Mouse (Mus musculus): Measurements from ENCODE around the gene Cep170b.

The Cep170b gene

DNA sequence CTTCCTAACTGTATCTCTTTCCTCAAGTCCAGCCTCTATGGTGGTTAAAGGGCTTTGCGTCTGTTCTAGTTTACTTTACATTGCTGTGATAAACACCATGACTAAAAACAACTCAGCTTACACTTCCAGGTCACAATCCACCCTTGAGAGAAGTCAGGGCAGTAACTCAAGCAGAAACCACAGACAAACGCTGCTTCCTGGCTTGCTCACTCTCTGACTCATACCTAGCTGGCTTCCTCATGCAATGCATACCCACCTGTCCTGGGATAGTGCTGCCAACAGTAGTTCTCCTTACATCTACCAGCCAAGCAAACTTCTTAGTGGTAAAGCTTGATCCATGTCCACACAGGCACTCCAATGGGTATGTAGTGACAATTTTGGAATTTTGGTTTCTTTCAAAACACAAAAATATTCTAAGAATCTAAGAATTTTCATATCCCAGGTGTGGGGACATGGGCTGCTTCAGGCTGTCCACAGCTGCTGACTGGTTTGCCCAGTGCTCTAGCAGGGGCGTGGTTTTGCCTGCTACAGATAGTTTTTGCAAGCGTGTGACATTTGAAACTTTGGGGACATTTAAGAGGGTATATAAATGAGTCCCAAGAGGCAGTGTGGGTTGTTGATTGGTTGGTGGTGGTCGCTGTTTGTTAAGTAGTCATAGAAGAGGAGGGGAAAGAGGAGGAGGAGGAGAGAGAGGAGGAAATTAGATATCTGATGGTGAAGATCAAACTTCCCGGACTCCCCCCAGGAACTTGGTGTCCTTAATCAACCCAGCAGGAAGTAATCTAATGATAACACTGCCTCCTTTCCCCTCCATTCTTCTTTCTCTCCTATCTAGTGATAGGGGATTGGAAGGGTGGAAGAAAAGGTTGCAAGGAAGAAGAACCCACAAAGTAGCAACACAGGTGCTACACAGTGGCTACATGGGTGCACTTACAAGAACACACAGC, 17.6 kb upstream of the Cep170b start:
- no peak for DNase-seq (ENCODE audit: low read depth)

DNA sequence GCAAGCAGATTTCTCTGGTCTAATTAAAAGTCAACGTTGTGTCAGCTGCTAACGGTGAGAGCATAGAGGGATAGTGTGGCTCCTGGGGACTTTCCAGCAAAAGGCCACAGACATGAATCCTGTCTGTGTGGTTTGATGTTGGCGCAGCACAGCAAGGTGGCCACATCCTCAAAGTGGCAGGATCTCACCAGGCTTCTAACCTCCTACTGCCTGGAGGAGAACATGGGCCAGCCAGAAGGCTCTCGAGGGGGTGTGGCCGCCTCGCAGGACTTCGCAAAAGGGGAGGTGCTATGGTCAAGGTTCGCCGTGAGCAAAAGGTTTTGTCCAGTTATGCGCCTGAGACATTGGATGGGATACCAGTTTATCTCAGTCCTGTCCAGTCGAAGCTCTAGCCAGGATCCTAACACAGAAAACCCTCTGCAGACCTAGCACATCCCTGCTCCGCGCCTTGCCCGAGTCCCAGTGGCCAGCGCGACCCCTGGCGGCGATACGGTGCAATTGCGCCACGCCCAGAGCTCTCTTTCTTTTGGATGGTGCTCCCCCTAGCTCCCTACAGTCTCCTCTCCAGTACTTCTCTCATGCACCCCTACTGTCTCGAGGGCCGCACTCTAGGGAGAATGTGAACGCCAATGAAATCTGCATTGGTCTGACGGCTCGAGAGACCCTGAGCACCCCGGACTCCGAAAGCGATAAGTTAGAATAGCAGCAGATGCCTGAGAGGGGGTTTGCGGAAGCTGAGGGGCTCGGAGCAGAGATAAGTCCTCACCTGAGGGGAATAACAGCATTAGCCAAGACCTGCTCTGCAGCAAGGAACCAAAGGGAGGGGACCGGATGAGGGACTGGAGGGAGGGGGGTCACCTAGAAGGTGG, 13.3 kb upstream of the Cep170b start:
- DNase-seq (ENCODE audit: low read depth): peak; percentile 63

DNA sequence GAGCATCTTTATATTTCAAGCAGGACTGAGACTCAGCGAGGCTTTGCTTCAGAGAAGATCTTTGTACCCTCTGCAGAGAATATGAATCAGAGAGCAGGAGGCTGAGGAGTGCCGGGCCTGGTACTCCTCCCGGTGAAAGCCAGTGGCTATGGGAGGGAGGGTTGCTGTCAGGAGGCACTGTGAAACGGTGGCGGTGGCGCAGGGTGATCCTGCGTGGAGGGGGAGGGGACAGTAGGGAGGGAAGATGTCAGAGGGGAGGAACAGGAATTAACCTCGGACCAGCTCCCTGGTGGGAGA, 12.7 kb upstream of the Cep170b start:
- no peak for DNase-seq (ENCODE audit: low read depth)

DNA sequence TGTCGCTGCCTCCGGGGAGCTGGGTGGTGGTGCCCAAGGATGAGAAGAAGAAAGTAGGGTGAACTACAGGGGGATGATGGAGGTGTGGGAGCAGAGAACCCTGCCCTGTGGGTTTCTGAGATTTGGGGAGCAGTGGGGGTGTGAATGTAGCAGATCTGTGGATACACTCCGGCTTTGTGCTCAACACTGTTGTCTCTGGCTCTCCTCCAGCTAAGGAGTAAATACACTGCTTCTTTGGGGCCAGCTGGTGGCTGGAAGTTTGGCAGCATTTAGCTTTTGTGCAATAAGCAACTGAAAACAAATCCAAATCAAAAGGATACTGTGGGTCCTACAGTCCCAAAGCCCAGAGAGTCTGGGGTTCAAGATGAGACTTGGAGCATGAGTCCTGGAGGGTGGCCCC, 6.3 kb upstream of the Cep170b start:
- no peak for DNase-seq (ENCODE audit: low read depth)

DNA sequence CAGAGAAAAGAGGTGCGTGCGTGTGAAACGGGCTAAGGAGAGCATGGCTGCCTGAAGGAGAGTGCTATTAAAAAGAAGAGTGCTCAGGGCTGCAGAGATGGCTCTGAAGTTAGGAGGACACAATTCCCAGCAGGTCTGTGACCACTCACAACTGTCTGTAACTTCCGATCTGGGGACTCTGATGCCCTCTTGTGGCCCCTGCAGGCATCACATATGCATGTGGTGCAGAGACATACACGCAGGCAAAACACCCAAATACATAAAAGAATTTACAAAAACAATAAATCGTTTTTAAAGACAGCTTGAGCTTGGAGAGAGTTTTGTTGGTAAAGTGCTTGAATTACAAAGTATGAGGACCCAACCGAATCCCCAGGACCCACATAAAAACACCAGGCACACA, 3.1 kb upstream of the Cep170b start:
- peak; percentile 34 for DNase-seq (ENCODE audit: low read depth)

DNA sequence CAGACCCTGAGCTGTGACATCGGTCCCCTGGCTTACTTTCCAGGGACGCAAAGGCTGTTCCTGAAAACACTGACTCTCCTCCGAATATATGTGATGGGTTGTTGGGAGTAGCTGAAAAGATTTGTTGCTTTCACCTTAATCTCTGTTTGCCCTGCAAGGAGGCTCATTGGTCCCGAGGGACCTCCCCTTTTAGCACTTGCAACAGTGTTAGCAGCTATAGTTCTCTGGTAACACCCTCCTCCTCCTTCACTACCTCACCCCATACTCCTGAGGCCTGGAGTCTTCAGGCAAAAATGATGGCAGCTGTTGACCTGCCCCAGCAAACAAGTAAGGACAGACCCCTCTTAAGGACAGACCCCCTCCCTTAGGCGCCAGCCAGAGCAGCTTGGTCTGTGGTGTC, 1.3 kb upstream of the Cep170b start:
- no peak for DNase-seq (ENCODE audit: low read depth)

DNA sequence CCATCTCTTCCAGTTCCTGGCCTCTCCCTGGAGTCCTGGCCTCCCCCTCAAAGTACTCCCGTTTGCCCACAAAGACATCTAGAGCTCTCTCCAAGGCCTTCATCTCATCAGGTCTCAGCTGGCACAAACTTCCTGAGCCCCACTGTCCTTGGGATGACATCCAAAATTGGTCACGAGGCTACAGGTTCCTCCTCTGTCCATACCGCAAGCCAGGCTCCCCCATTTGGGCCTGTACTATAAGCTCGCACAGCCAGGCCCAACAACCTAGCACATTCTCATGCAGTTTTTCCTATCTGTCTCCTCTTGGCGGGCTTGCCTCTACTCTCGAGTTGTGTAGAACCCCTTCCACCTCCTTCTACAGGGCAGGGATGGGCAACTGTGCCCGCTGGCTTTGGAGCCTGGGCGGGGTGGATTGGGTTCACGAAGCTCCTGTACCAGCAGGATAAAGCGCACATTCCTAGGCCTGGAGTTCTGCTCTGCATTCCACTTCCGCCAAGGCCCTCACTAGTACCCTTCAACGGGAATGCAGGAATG, 702 bp downstream of the Cep170b start:
- no peak for DNase-seq (ENCODE audit: low read depth)

DNA sequence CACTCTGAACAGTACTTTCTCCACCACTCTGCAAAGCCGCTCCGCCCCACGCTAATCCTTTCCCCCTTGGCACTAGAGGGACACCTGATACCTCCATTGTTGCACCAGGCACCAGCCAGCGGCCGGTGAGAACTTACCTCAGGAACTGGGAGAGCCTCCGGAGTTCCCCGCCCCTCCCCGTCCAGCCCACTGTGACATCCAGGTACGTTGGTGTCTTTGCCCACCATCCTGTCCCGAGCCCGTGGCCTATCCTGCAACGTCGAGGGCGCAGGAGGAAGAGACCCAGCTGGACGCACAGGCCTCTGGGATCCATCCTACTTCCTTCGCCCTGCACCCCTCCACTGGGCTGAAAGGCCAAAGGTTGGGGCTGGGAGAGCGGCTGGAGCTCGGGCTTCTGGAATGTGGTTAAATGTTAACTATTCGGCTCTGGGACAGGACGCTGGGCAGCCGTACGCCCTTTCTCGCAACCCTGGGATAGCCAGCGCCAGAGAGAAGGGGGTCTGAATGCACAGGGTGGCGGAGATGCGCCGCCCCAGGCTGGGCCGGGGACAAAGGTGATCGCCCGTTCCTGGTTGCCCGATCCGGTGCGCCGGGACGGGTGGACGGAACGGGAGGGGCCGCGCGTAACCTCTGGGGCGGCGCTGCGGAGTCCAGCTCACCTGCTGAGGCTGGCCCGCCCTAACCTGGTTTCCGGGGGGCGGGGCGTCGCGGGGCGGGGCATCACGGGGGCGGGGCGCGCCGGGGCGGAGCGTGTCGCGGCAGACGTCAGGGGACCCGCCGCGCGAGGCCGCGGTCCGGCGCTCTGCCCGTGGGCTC, 1.4 kb downstream of the Cep170b start:
- no peak for DNase-seq (ENCODE audit: low read depth)

DNA sequence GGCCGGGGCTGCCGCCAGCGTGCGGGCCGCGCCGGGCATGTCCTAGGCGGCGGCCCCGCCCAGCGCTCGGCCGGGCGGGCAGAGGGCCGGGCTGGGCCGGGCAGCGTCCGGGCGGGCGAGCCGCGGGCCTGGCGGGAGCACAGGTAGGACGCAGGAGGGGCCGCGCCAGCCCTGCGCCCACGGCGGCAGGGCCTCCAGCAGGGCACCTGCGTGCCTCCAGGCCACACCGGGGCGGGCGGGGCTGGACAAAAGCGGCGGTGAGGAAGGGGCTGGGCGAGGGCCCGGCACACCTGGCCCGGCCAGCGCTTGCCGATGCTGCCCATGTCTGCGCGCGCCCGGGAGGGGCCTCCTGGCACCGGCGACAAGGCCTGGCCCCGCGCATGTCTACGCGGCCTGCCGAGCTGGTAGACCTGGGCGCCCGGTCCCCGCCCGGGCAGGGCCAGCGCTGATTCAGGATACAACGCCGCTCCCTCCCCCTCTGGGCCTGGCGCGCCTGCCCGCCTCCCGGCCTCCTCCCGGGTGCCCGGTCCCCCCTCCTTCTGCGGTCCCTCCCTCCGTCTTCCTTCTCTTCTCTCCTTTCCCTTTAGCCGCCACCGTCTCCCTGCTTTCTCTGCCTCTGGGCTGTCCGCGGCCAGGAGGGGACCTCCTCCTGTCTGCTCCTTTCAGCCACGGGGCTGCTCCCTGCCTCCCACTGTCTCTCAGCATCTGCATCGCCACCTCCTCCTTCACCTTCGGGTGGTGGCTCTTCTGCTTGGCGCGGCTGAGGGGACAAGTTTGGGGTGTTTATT, 2.2 kb downstream of the Cep170b start:
- no peak for DNase-seq (ENCODE audit: low read depth)

DNA sequence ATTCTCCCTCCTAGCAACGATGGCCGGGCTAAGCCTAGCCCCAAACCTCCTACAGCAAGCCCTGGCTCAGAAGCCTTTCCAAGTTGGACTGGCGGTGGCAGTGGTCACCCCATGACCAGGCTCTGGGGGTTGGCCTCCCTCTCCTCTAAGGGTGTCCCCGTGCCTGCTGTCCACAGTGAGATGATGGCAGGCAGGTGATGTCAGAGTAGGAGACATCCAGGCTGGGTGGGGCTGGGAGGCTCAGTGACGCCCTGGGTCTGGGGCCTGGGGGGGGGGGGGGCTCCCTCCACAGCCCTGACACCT, 2.7 kb downstream of the Cep170b start:
- no peak for DNase-seq (ENCODE audit: low read depth)

DNA sequence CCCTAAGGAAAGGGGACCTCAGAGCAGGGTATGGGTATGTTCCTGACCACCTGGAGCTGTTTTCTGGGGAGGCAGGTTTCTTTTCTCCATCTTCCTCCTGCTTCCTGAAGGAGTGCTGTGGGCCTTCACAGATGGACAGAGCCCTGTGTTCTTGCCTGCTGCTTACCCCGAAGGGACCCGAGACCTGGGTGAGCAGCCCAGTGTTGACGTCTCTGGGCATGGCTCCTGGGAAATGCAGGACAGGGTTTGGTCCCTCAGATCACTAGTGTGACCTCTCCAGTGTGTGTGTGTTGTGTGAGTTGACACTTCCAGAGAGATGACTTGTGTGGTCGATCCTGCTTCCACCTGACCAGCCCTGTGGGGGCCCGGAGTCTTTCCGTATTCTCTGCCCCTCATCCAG, 3.2 kb downstream of the Cep170b start:
- no peak for DNase-seq (ENCODE audit: low read depth)

DNA sequence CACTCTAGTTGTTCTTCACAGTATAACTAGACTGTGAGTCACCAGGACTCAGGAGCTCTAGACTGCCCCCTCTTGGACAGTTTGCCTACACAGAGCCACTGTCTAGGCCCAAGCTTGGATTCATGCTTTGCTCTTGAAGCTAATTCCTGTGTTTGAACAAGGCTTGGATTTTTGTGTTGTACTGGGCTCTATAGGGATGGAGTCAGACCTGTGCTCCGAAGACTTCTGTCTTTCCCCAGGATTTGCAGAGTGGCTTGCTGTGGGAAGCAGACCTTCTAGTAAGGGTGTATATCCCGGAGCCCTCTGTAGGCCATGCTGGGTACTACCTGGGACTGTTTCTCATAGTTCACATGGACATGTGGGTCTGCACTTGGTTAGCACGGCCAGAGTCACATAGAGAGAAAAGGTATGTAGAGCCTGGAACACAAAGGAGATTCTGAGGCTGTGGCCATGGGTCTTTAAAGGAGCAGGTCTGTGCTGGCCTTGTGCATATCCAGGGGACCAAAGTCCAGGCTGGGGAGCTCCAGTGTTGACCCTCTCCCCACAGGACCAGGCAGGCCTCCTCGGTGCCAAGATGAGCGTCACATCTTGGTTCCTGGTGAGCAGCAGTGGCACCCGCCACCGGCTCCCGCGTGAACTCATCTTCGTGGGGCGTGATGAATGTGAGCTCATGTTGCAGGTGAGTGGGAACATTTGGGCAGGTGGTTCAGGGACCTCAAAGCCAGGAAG, 4.0 kb downstream of the Cep170b start:
- DNase-seq (ENCODE audit: low read depth): peak; percentile 44

DNA sequence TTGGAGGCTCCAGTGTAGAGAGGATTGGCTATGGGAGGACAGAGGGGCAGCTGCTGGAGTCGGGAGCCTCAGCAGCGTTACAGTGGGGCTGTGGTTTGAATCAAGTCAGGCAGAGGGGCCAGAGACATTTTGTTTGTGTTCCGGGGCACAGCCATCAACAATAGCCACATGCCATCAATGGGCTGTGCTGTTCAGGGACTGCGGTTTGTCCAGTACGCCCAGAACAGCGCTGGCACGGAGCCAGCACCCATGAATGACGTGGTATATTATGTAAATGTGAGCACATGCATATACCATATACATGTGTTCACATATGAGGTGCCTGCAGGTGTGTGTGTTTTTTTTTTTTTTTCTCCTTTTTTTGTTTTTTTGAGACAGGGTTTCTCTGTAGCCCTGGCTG, 7.5 kb downstream of the Cep170b start:
- no peak for DNase-seq (ENCODE audit: low read depth)

DNA sequence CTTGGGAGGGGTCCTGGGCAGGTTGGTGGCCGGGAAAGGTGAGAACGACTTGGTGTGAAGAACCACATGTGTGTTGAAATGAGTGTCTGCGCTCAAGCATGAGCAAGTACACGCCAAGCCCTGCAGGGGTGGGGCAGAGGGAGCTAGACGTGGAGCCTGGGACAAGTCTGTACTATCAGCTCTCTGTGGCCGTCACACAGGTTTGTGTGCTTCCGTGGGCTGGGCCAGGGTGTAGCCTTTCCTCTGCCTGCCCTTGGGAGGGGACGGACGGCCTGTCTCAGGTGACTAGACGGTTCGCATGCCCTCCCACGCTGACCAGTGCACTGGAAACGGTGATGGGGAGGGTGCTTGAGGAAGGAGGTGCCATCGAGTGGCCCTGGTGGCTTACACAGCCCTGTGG, 10.6 kb downstream of the Cep170b start:
- DNase-seq (ENCODE audit: low read depth): no peak

DNA sequence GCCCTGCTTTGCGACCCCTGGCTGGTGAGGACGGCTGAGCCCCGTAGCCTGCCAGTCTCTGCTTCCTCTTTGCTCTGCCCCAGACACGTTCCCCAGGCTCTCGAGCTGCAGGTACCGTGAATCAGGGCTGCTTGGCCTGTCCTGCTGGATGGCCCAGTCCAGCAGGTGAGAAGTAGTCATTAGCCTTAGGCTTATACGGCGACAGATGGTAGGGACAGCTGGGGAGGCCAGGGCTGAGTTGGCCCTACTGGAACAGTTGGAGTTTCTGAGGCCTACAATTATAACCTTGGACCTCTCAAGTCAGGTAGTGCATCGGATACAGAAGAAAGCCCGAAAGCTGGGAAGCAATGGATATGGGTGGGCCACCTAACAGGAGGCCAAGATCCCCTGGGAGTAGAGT, 12.3 kb downstream of the Cep170b start:
- DNase-seq (ENCODE audit: low read depth): no peak

DNA sequence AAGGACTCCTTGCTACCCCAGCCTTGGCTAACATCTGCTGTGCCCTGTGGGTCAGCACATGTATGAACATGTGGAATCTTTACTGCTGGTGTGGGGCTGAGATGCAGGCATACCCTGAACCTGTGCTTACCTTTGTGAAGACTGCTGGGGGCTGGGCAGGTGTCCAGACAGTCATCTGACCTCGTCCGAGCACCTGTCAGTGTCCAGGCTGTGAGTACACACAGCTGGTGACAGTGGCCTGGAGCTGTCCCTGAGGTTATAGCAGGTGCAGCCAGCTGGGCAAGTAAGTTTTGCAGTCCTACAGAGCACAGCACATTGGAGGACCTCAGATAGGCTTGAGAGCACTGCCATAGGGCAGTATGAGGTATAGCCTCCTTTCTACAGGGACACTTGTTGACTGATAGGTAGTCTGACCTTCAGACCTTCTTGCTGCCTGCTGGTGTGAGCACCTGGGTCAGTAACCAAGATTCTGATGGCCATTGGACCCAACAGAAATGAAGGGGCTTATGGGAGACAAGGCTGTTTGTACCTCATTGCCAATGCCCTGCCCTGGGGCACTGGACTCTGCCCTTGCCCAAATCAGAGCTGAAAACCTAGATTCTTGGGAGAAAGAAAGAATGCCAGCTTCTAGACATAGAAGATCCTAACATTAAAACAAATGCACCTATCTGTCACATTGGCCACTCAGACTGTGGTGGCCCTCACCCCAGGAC, 14.0 kb downstream of the Cep170b start:
- DNase-seq (ENCODE audit: low read depth): no peak

DNA sequence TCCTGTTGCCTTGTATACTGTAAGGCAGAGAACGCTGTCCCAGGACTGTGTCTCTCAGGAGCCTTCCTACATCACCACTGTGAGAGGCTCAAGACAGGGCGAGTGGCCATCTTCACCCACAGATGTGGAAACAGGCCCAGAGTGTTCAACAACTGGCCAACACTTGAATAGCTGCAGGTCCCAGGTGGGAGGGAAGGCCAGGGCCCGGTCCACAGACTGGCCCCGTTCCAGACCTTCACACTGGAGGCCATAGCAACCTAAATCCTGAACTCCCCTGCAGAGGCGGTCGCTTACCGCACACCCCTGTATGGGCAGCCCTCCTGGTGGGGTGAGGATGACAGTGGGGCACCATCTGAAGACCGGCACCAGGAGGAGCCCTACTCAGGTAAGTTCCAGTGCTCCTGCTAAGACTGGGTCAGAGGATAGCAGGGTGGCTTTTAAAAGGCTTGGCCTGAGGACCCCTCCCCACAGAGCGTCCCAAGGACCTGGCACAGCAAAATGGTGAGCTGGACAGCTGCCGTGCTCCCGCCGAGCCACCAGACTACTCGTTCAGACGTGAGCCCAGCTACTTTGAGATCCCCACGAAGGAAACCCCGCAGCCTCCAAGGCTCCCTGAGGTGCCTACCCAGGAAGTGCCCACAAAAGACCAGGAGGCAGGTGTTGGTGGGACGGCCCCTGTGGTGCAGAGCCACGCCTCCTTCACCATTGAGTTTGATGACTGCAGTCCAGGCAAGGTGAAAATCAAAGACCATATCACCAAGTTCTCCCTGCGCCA, 14.8 kb downstream of the Cep170b start:
- DNase-seq (ENCODE audit: low read depth): no peak

DNA sequence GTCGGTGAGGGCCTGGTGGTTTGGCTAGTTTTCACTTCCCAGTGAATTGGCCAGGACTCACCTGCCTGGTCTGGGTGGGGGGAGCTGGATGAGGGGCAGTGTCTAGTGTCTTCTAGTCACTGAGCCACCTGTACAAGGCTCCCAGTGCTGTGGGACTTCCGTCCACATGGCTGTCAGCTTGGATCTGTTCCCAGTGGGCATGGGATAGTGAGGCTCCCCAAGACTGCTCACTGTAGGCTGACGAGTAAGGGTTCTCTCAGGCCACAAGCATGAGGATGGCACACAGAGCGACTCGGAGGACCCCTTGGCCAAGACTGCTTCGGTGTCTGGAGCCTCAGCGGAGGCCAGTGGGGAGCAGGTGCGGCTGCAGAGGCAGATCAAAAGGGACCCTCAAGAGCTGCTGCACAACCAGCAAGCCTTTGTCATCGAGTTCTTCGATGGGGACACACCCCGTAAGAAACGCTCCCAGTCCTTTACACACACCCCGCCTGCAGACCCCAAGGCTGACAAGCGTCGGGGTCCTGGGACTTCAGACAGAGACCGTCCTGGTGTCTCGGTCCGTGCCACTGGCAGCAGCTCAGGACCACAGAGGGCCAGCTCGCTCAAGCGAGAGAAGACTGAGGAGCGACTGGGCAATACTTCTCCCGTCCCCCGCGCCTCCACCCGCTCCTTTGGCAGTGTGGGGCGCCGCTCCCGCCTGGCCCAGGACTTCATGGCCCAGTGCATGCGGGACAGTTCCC, 15.8 kb downstream of the Cep170b start:
- DNase-seq (ENCODE audit: low read depth): no peak

DNA sequence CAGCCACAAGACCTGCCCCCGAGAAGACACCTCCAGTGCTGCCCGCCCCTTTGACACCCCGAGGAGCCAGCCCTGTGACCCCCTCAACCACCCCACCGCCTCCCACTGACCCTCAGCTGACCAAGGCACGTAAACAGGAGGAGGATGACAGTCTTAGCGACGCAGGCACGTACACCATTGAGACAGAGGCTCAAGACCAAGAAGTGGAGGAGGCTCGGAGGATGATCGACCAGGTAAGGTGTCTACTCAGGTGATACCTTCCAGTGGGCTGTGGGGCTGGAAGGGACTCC, 16.3 kb downstream of the Cep170b start:
- DNase-seq (ENCODE audit: low read depth): no peak

All from c-Kit-positive CD71-positive TER-119-negative erythroid progenitor cells, embryonic 14.5 days (primary cell).